ENCODE assay signal across 9 mouse cellular contexts in genomic region chr19:43494914-43495313, GRCm38 (mm10). TPM values are rescaled to one million over a fixed set of nuclear protein-coding genes. Genes with fewer than 3 reads are reported as not detected.
DNase-seq lines count a peak whose midpoint lies in the region; ATAC-seq and TF ChIP-seq lines count a peak whose summit lies in the region.
"Had no signal": no experiment of that assay in that cellular context is flagged by ENCODE, and none has a peak within 500 bp of the region (broad histone marks: within the 10 kb centered on the region; RNA-seq: fewer than 3 reads in every experiment).

No protein-coding gene starts in this region.

- peaks cover 5% of the 10 kb centered on the region; the same call in 1 of the 2 replicates for H3K36me3 ChIP-seq in lung, embryonic 15.5 days
- H3K36me3 ChIP-seq in hindbrain, embryonic 11.5 days (ENCODE audit: control insufficient read depth, insufficient read depth, low read length), result no peaks in the 10 kb centered on the region
- peaks cover 11% of the 10 kb centered on the region for H3K36me3 ChIP-seq in liver, postnatal 0 days (replicated peaks; ENCODE audit: insufficient read depth, low read length)

- TF ChIP-seq CTCF in lung, adult 2 months (IDR thresholded peaks at IDR 0.05; ENCODE audit: insufficient read depth, low read length), result no peak
- no peak for TF ChIP-seq CTCF in liver, postnatal 0 days (IDR thresholded peaks at IDR 0.05; ENCODE audit: low read depth)

- H3K9me3 ChIP-seq in lung, embryonic 15.5 days, result no peaks in the 10 kb centered on the region
- no peaks in the 10 kb centered on the region for H3K9me3 ChIP-seq in hindbrain, embryonic 11.5 days (ENCODE audit: control insufficient read depth, low read length)
- H3K9me3 ChIP-seq in liver, postnatal 0 days (ENCODE audit: low read length), result no peaks in the 10 kb centered on the region

- no peak for TF ChIP-seq POLR2A in lung, adult 2 months (IDR thresholded peaks at IDR 0.05; ENCODE audit: borderline replicate concordance, extremely low read depth, low read depth, low read length)

- H3K27me3 ChIP-seq in lung, embryonic 15.5 days, result 0 out of 2 replicates have a peak, but pooled peaks cover 10% of the 10 kb centered on the region
- no peaks in the 10 kb centered on the region for H3K27me3 ChIP-seq in hindbrain, embryonic 11.5 days (ENCODE audit: control insufficient read depth, insufficient read depth, low read length)
- H3K27me3 ChIP-seq in liver, postnatal 0 days (ENCODE audit: insufficient read depth, low read length), result 0 out of 2 replicates have a peak, but pooled peaks cover 5% of the 10 kb centered on the region

- no peak for TF ChIP-seq EP300 in liver, postnatal 0 days (IDR thresholded peaks at IDR 0.05; ENCODE audit: low read depth)

- WGBS in lung, embryonic 15.5 days, result 6% methylated on average over 14 of the region's 14 CpGs
- WGBS in lung, adult 2 months, result 8% methylated on average over 14 of the region's 14 CpGs
- 19% methylated on average over 14 of the region's 14 CpGs for WGBS in hindbrain, embryonic 11.5 days
- WGBS in liver, postnatal 0 days (ENCODE audit: insufficient replicate concordance), result 11% methylated on average over 14 of the region's 14 CpGs

- H3K27ac ChIP-seq in lung, embryonic 15.5 days, result no peak overlapping the region
- no peak overlapping the region for H3K27ac ChIP-seq in hindbrain, embryonic 11.5 days (ENCODE audit: low read depth, low read length)
- 0 out of 2 replicates have a peak overlapping the region, but pooled peaks have one; percentile 32 for H3K27ac ChIP-seq in liver, postnatal 0 days (ENCODE audit: low read depth)

- no peak overlapping the region for H3K9ac ChIP-seq in lung, embryonic 15.5 days
- H3K9ac ChIP-seq in hindbrain, embryonic 11.5 days (ENCODE audit: low read depth, low read length), result peak overlapping the region; percentile 33; the same call in 1 of the 2 replicates
- no peak overlapping the region for H3K9ac ChIP-seq in liver, postnatal 0 days (replicated peaks)

- no peak for DNase-seq in lung, adult 2 months
- peak; percentile 30 for DNase-seq in hindbrain, embryonic 11.5 days (ENCODE audit: low spot score)
- DNase-seq in liver, postnatal 0 days, result no peak
- DNase-seq in urinary bladder, adult 18-20 months (ENCODE audit: low spot score in 2 of 2), result no peak
- DNase-seq in gastrocnemius, adult 8-10 months (ENCODE audit: low spot score in 2 of 2), result no peak
- no peak for DNase-seq in layer of hippocampus, postnatal 10 days (ENCODE audit: low spot score in 2 of 2)
- DNase-seq in ovary, postnatal 10 days (ENCODE audit: low spot score), result no peak
- DNase-seq: spleen, adult 18-20 months had no signal

- peak overlapping the region; percentile 23 for H3K4me3 ChIP-seq in lung, embryonic 15.5 days
- H3K4me3 ChIP-seq in lung, adult 2 months (replicated peaks; ENCODE audit: extremely low read depth, low read depth, low read length), result no peak overlapping the region
- H3K4me3 ChIP-seq in hindbrain, embryonic 11.5 days (ENCODE audit: low read depth, low read length), result peak overlapping the region; percentile 18; the same call in 1 of the 2 replicates
- H3K4me3 ChIP-seq in liver, postnatal 0 days (ENCODE audit: low read depth, low read length), result no peak overlapping the region

- H3K4me1 ChIP-seq in lung, embryonic 15.5 days, result peaks cover 10% of the 10 kb centered on the region
- no peaks in the 10 kb centered on the region for H3K4me1 ChIP-seq in lung, adult 2 months (ENCODE audit: control insufficient read depth, insufficient read depth, low read length)
- H3K4me1 ChIP-seq in hindbrain, embryonic 11.5 days (replicated peaks; ENCODE audit: control insufficient read depth, insufficient read depth, low read length), result no peaks in the 10 kb centered on the region
- H3K4me1 ChIP-seq in liver, postnatal 0 days (ENCODE audit: insufficient read depth), result peaks cover 7% of the 10 kb centered on the region

- peak; percentile 65; the same call in 1 of the 2 replicates for ATAC-seq in lung, embryonic 15.5 days (ENCODE audit: borderline replicate concordance, extremely low read depth, low FRiP score, low TSS enrichment)
- no peak for ATAC-seq in hindbrain, embryonic 11.5 days (ENCODE audit: low FRiP score)
- ATAC-seq in liver, postnatal 0 days, result peak; percentile 13; the same call in 1 of the 2 replicates

- peak overlapping the region; percentile 58 for H3K4me2 ChIP-seq in lung, embryonic 15.5 days
- H3K4me2 ChIP-seq in hindbrain, embryonic 11.5 days (replicated peaks; ENCODE audit: low read depth, low read length), result peak overlapping the region; percentile 39
- H3K4me2 ChIP-seq in liver, postnatal 0 days (ENCODE audit: low read depth, low read length), result peak overlapping the region; percentile 54

RNA-seq across cellular contexts. Expression of gene Got1, which starts 29.5 kb away (rescaled TPM):
- polyA plus RNA-seq in lung, embryonic 15.5 days (2015; fragmentation: Nextera tagmentation; extraction: Ambion mirVana), result 27.2 and 31.1 TPM in 2 replicates
- polyA plus RNA-seq in lung, adult 2 months (2012; rRNA removed), result 14.1 and 21.7 TPM in 2 replicates
- 51.0 and 53.4 TPM in 2 replicates for polyA plus RNA-seq in hindbrain, embryonic 11.5 days (2014; fragmentation: Nextera tagmentation; extraction: Ambion mirVana)
- polyA plus RNA-seq in liver, postnatal 0 days (2015; fragmentation: Nextera tagmentation; extraction: Ambion mirVana), result 127 and 137 TPM in 2 replicates
- 100 to 1,000 TPM; 284 to 461 (median 369) TPM for total RNA-seq in gastrocnemius, adult 8-10 months (2022)
- 100 to 1,000 TPM; 185 to 197 TPM for total RNA-seq in layer of hippocampus, postnatal 10 days (2021)

RNA-seq across cellular contexts. Expression of gene Cnnm1, which starts 54.7 kb away (rescaled TPM):
- polyA plus RNA-seq in lung, embryonic 15.5 days (2015; fragmentation: Nextera tagmentation; extraction: Ambion mirVana), result 0.06 and 0.10 TPM in 2 replicates
- 0.03 and 0.06 TPM in 2 replicates for polyA plus RNA-seq in lung, adult 2 months (2012; rRNA removed)
- 0.39 and 1.1 TPM in 2 replicates for polyA plus RNA-seq in hindbrain, embryonic 11.5 days (2014; fragmentation: Nextera tagmentation; extraction: Ambion mirVana)
- polyA plus RNA-seq in liver, postnatal 0 days (2015; fragmentation: Nextera tagmentation; extraction: Ambion mirVana), result 0.21 and 0.22 TPM in 2 replicates
- under 1 TPM in 3 of 4 experiments, not detected in 1; 0.07 to 0.11 (median 0.08) TPM for total RNA-seq in gastrocnemius, adult 8-10 months (2022)
- total RNA-seq in layer of hippocampus, postnatal 10 days (2021), result 10 to 100 TPM; 34.1 to 34.5 TPM

Comparison
In these comparisons a context has a peak if more than half of its experiments do, and no peak if none do; other contexts are left out.
1. H3K4me3 ChIP-seq: peak in lung, embryonic 15.5 days (single experiment) and hindbrain, embryonic 11.5 days (single experiment); none in lung, adult 2 months (single experiment) and liver, postnatal 0 days (single experiment).
2. Peak in every context shown above with its lines, with median percentiles within 50 percentile points of each other: H3K4me2 ChIP-seq.